Mouse (Mus musculus) intestine, postnatal 0 days (tissue): ENCODE measurements around the gene Trappc4. TPM values are rescaled to one million over a fixed set of nuclear protein-coding genes. Genes with fewer than 3 reads are reported as not detected.
"Not testable (repeated sequence)": the region's sequence is repeated elsewhere in the genome, so short reads cannot be mapped to it uniquely, and the experiment has no call there.

Source experiments
- ATAC-seq: fragments of 200-750 bp; cut with Nextera tagmentation; 2 replicates; pipeline ENCODE4 v1.8.0; 2017; ENCODE audit warnings: mild to moderate bottlenecking, moderate TSS enrichment, moderate library complexity
- H3K27ac ChIP-seq: fragments of 300-500 bp; sonication (generic); 2 replicates; pipeline ENCODE4 v1.5.1; 2014; ENCODE audit warnings: mild to moderate bottlenecking, low read depth, low read length, moderate library complexity
- H3K27me3 ChIP-seq: fragments of 300-500 bp; sonication (generic); replicated peaks from 2 replicates; pipeline ENCODE4 v1.6.1; 2014; ENCODE audit warnings: low read length, mixed read lengths; ENCODE audit not compliant: control insufficient read depth, insufficient read depth
- H3K36me3 ChIP-seq: fragments of 300-500 bp; sonication (generic); 2 replicates; pipeline ENCODE4 v1.6.1; 2014; ENCODE audit warnings: mild to moderate bottlenecking, moderate library complexity; ENCODE audit not compliant: control insufficient read depth, insufficient read depth
- H3K4me1 ChIP-seq: fragments of 300-500 bp; sonication (generic); replicated peaks from 2 replicates; pipeline ENCODE4 v1.6.1; 2014; ENCODE audit warnings: antibody characterized with exemption, low read length, mixed read lengths; ENCODE audit not compliant: control insufficient read depth, insufficient read depth
- H3K4me2 ChIP-seq: fragments of 300-500 bp; sonication (generic); replicated peaks from 2 replicates; pipeline ENCODE4 v1.6.1; 2014; ENCODE audit warnings: low read depth, mild to moderate bottlenecking, moderate library complexity
- H3K4me3 ChIP-seq: fragments of 300-500 bp; sonication (generic); 2 replicates; pipeline ENCODE4 v1.5.1; 2014; ENCODE audit warnings: low read depth, low read length
- H3K9ac ChIP-seq: fragments of 300-500 bp; sonication (generic); 2 replicates; pipeline ENCODE4 v1.6.1; 2014; ENCODE audit warnings: mild to moderate bottlenecking, low read depth, low read length
- H3K9me3 ChIP-seq: fragments of 300-500 bp; sonication (generic); 2 replicates; pipeline ENCODE4 v1.6.1; 2016; ENCODE audit warnings: mixed run types; ENCODE audit not compliant: control insufficient read depth
- CTCF ChIP-seq: sonication (generic); IDR thresholded peaks from 2 replicates; pipeline ENCODE4 v1.5.1; 2016; ENCODE audit warnings: low read depth, mild to moderate bottlenecking, control low read depth, antibody characterized with exemption, moderate library complexity
- WGBS: fragments of 180-500 bp; shearing (Covaris S2); extraction: QIAGEN DNeasy Blood & Tissue Kit; methylation state at CpG from one replicate; pipeline ENCODE4 v1.1.7; 2014; 5-methylcytosine and 5-hydroxymethylcytosine counted together
- polyA plus RNA-seq: library from polyadenylated mRNA; unstranded; fragments of >200 nt; fragmentation: Nextera tagmentation; extraction: Ambion mirVana; gene quantifications from 2 replicates; pipeline ENCODE4 v1.2.1, GENCODE M21; 2015

Trappc4 gene
- 138 and 142 TPM in 2 replicates for polyA plus RNA-seq

- peak within 1 kb of the TSS; percentile 87 for H3K4me3 ChIP-seq
- peaks cover 55% of the 10 kb centered on the region for H3K36me3 ChIP-seq
- peak; percentile 91 for ATAC-seq
- under 1% methylated on average over 51 of the region's 51 CpGs for WGBS
- no peaks in the 10 kb centered on the region for H3K4me1 ChIP-seq
- H3K4me2 ChIP-seq, result peak within 1 kb of the TSS; percentile 67
- peak within 1 kb of the TSS; percentile 71 for H3K9ac ChIP-seq
- peak within 1 kb of the TSS; percentile 85 for H3K27ac ChIP-seq
- H3K9me3 ChIP-seq, result no peaks in the 10 kb centered on the region
- no peaks in the 10 kb centered on the region for H3K27me3 ChIP-seq
- TF ChIP-seq CTCF, result no peak; the same call in 1 of the 2 replicates
Measured at GRCm38 (mm10) chr9:44406906-44407751, at the start of gene Trappc4, which contains the start of gene Rps25. TSS of gene Trappc4 (minus strand) at chr9:44407600. TSS of gene Rps25 (plus strand) at chr9:44407139.

DNA sequence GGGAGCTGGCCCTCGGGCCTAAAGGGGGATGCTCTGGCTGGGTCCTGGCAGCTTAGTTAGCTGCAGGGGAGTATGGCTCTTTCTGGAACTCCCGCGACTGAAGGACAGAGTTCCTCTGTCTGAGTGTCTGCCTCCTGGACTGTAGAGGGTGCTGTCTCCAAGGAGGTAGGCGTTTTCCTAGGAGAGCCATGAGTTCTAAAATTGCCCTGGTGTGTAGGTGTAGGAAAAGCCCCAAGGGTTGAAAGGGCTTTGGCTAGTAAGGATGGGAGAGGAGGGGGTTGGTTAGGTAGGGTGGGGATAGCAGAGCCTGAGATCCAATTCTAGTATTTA, 47.5 kb upstream of the Trappc4 start, which contains the start of gene Upk2:
Gene Upk2 (minus strand): TSS at position 86 of the 330 bp plus-strand sequence.
- no peak for ATAC-seq
- Histone ChIP-seq H3K27ac (no peak within 1 kb of the TSS), H3K36me3 (no peaks in the 10 kb centered on the region), H3K9ac (no peak within 1 kb of the TSS), H3K4me1 (no peaks in the 10 kb centered on the region), H3K27me3 (no peaks in the 10 kb centered on the region; the same call in 1 of the 2 replicates), H3K4me2 (peak within 1 kb of the TSS; percentile 30; the same call in 1 of the 2 replicates), H3K9me3 (no peaks in the 10 kb centered on the region), H3K4me3 (no peak within 1 kb of the TSS)
- 26% methylated on average over 4 of the region's 4 CpGs for WGBS
- peak; percentile 62 for TF ChIP-seq CTCF

- no peaks in the 10 kb centered on the region; the same call in 1 of the 2 replicates for H3K27me3 ChIP-seq
- no peaks in the 10 kb centered on the region for H3K4me1 ChIP-seq
- no peak overlapping the region for H3K27ac ChIP-seq
- H3K4me3 ChIP-seq, result no peak overlapping the region
- H3K4me2 ChIP-seq, result peak overlapping the region; percentile 30; the same call in 1 of the 2 replicates
- TF ChIP-seq CTCF, result peak; percentile 94
- ATAC-seq, result peak; percentile 77
- no peaks in the 10 kb centered on the region for H3K9me3 ChIP-seq
- H3K36me3 ChIP-seq, result no peaks in the 10 kb centered on the region
- 9% methylated on average over 14 of the region's 14 CpGs for WGBS
- H3K9ac ChIP-seq, result no peak overlapping the region
Measured at GRCm38 (mm10) chr9:44454132-44454890, 46.9 kb upstream of the Trappc4 start.

DNA sequence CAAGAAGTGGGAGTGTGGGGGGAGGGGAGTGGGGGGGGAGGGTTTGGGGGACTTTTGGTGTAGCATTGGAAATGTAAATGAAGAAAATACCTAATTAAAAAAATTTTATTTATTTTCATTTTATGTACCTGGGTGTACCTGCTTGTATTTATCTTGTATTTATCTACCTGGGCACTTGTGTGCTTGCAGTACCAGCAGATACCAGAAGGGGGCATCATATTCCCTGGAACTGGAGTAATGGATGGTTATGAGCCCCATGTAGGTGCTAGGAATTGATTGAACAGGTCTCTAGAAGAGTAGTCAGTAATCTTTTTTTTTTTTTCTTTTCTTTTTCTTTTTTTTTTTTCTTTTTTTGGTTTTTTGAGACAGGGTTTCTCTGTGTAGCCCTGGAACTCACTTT, 43.0 kb upstream of the Trappc4 start:
- Histone ChIP-seq H3K4me1 (no peaks in the 10 kb centered on the region), H3K9ac (no peak overlapping the region), H3K36me3 (no peaks in the 10 kb centered on the region), H3K27ac (no peak overlapping the region), H3K4me3 (no peak overlapping the region), H3K9me3 (no peaks in the 10 kb centered on the region), H3K4me2 (no peak overlapping the region), H3K27me3 (no peaks in the 10 kb centered on the region; the same call in 1 of the 2 replicates)
- no peak for ATAC-seq
- TF ChIP-seq CTCF, result peak; percentile 54

DNA sequence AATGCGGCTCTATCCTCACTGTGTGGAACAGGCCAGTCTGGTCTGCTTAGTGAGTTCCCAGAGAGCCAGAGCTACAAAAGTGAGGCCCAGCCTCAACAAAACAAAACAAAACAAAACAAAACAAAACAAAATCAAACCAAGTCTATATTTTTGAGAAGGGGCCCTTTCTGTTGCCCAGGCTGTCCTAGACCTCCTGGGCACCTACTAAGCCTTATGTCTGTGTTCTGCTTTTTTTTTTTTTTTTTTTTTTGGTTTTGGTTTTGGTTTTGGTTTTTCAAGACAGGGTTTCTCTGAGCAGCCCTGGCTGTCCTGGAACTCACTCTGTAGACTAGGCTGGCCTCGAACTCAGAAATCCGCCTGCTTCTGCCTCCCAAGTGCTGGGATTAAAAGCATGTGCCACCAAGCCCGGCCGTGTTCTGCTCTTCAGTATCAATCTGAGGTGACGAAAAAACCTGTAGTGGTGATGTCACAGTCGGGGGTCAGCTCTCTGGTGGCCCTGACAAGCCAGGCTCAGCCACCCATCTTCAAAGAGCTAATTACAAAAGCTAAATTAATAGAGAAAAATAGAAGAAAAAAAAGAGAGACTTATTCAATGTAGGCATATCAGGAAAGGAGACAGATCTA, 37.1 kb upstream of the Trappc4 start:
- H3K9ac ChIP-seq, H3K9me3 ChIP-seq, H3K4me2 ChIP-seq, H3K36me3 ChIP-seq, H3K4me3 ChIP-seq, ATAC-seq, H3K27ac ChIP-seq, H3K27me3 ChIP-seq, H3K4me1 ChIP-seq: not testable (repeated sequence)
- WGBS, result 86% methylated on average over 7 of the region's 7 CpGs

- 71% methylated on average over 19 of the region's 19 CpGs for WGBS
- H3K9ac ChIP-seq, result no peak within 1 kb of the TSS
- no peaks in the 10 kb centered on the region for H3K27me3 ChIP-seq
- no peak within 1 kb of the TSS for H3K27ac ChIP-seq
- H3K4me3 ChIP-seq, result no peak within 1 kb of the TSS
- ATAC-seq, result no peak
- no peak for TF ChIP-seq CTCF
- no peaks in the 10 kb centered on the region for H3K4me1 ChIP-seq
- no peaks in the 10 kb centered on the region for H3K36me3 ChIP-seq
- H3K4me2 ChIP-seq, result no peak within 1 kb of the TSS
- no peaks in the 10 kb centered on the region for H3K9me3 ChIP-seq
Measured at GRCm38 (mm10) chr9:44440961-44441360, 33.6 kb upstream of the Trappc4 start, which contains the start of gene Foxr1. TSS of gene Foxr1 (minus strand) at chr9:44441136.
